Mouse (Mus musculus) CD4-positive helper T cell, adult 2 months (primary cell): ENCODE measurements around the gene Hoxb8.
A peak's percentile ranks its signal among the peaks of the same experiment; 100 is the strongest.

ENCODE experiments used
- DNase-seq: peaks from one replicate; pipeline ENCODE4 v3.0.0-alpha.2; 2012; ENCODE audit warnings: low read depth, missing footprints, low spot score

Gene Hoxb8

GRCm38 (mm10) chr11:96268031-96268745 lies 13.5 kb upstream of the Hoxb8 start:
- no peak for DNase-seq

GRCm38 (mm10) chr11:96269869-96270268 lies 11.8 kb upstream of the Hoxb8 start:
- DNase-seq: no peak

GRCm38 (mm10) chr11:96270996-96271540 lies 10.6 kb upstream of the Hoxb8 start, which contains the start of gene Hoxb9:
Hoxb9 (plus strand) TSS chr11:96271457.
- DNase-seq: no peak

- DNase-seq: no peak
Observed at GRCm38 (mm10) chr11:96271541-96272011, 10.1 kb upstream of the Hoxb8 start.

GRCm38 (mm10) chr11:96272024-96272921 lies 9.4 kb upstream of the Hoxb8 start:
- no peak for DNase-seq

GRCm38 (mm10) chr11:96274428-96274827 lies 7.3 kb upstream of the Hoxb8 start:
- no peak for DNase-seq

GRCm38 (mm10) chr11:96275896-96276295 lies 5.8 kb upstream of the Hoxb8 start:
- DNase-seq: no peak

GRCm38 (mm10) chr11:96277151-96278044 lies 4.3 kb upstream of the Hoxb8 start:
- DNase-seq: no peak

- no peak for DNase-seq
Observed at GRCm38 (mm10) chr11:96278324-96278723, 3.4 kb upstream of the Hoxb8 start.

- DNase-seq: peak; percentile 85
Observed at GRCm38 (mm10) chr11:96278773-96279172, 2.9 kb upstream of the Hoxb8 start.

GRCm38 (mm10) chr11:96279421-96280233 lies 2.1 kb upstream of the Hoxb8 start:
- DNase-seq: no peak

GRCm38 (mm10) chr11:96280399-96281378 lies 1.0 kb upstream of the Hoxb8 start:
- DNase-seq: no peak

- DNase-seq: no peak
Observed at GRCm38 (mm10) chr11:96281396-96281795, 309 bp upstream of the Hoxb8 start.

- no peak for DNase-seq
Observed at GRCm38 (mm10) chr11:96282795-96283430, 1.2 kb downstream of the Hoxb8 start.

- peak; percentile 53 for DNase-seq
Observed at GRCm38 (mm10) chr11:96284041-96284749, 2.5 kb downstream of the Hoxb8 start.

GRCm38 (mm10) chr11:96284774-96285734 lies 3.3 kb downstream of the Hoxb8 start:
- no peak for DNase-seq
